Mouse (Mus musculus) splenic B cell, adult 2 months (primary cell): ENCODE data around the gene Tgm3.

Experiments
- DNase-seq: peaks from one replicate; pipeline ENCODE4 v3.0.0-alpha.2; 2011; ENCODE audit warnings: low read depth, low spot score
- H3K27me3 ChIP-seq: 2 replicates; pipeline ENCODE4 v1.6.1; 2012; ENCODE audit warnings: mild to moderate bottlenecking, low read length, moderate library complexity, mixed read lengths; ENCODE audit not compliant: control insufficient read depth, poor library complexity, insufficient read depth, severe bottlenecking
- H3K36me3 ChIP-seq: 2 replicates; pipeline ENCODE4 v1.6.1; 2012; ENCODE audit warnings: mild to moderate bottlenecking, low read length, moderate library complexity, mixed read lengths; ENCODE audit not compliant: control insufficient read depth, poor library complexity, insufficient read depth, severe bottlenecking

Tgm3 gene

GRCm38 (mm10) chr2:130036846-130037245 is 24.7 kb downstream of the Tgm3 start:
- no peaks in the 10 kb centered on the region for H3K27me3 ChIP-seq
- no peaks in the 10 kb centered on the region for H3K36me3 ChIP-seq
- DNase-seq: no peak

DNA sequence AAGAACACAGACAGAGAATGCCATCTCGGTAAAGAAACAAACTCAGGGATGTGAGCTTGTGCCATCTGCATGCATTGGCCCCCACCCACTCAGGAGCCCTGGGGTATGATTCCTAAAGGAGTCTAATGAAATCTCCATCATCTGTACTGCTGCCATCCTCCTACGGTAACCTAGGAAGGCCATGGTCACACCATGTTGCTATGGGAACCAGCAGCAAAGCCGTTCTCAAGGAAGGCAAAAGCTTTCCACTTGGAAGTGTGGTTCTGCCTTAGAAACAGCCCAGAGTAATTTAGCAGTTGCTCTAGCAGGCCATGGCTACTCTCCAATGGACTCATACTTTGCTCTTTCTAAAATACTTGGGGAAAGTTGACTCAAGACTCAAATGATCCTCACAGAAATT is 26.8 kb downstream of the Tgm3 start:
- Histone ChIP-seq H3K36me3 (no peaks in the 10 kb centered on the region), H3K27me3 (no peaks in the 10 kb centered on the region)
- DNase-seq: no peak

DNA sequence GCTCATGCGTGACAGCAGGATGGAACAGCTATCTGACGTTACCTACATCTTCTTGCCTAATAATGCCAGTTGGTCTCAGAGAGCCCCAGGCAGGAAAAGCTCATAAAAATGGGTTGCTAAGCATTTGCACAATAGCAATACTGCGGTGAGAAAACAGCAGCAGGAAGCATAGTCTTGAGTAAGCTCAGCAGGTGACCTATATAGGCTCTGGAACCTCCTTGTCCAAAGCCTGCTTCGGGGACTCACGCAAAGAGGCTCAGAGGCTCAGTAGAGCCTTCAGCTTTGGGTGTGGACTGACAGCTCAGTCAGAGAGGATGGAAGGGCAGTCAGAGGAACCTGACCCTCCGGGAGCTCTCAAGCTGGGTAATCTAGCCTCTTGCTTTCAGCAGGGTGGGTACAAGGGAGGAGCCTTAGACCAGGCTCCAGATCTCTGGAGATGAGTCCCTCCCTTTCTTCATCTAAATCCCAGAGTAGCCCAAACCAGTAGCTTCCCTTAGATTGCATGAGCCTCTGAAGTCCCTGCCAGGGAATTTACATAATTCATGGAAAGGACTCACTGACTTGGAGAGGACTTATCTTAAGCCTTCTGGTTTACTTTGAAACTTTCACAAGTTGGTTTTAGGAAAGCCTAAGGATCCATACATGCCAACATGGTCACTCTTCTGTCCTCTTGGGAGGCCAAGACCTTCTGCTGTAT is 28.2 kb downstream of the Tgm3 start:
- DNase-seq: no peak
- Histone ChIP-seq H3K27me3 (no peaks in the 10 kb centered on the region), H3K36me3 (no peaks in the 10 kb centered on the region)

GRCm38 (mm10) chr2:130043835-130044234 is 31.7 kb downstream of the Tgm3 start:
- Histone ChIP-seq H3K27me3 (no peaks in the 10 kb centered on the region; the same call in 1 of the 2 replicates), H3K36me3 (no peaks in the 10 kb centered on the region)
- no peak for DNase-seq

DNA sequence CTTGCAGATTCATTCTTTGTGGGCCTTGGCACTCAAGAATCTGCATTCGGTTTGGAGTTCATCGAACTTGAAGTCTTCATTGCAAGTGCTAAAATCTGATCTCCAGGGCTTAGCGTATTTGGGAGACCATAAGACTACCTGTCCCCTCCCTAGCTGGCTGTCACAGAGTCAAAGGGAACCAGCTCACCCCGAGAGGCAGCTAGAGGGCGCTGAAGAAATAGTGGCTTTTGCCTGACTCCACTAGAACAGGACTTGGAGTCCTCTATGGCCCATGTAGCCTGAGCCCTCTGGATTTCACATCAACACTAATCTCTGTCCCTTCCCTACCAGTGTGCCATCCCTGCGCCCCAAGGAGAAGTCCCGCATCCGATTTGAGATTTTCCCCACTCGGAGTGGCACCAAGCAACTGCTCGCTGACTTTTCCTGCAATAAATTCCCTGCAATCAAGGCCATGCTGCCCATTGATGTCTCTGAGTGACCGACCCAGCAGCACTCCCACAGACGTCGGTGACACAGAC is 35.8 kb downstream of the Tgm3 start:
- Histone ChIP-seq H3K27me3 (no peaks in the 10 kb centered on the region; the same call in 1 of the 2 replicates), H3K36me3 (no peaks in the 10 kb centered on the region)
- no peak for DNase-seq

DNA sequence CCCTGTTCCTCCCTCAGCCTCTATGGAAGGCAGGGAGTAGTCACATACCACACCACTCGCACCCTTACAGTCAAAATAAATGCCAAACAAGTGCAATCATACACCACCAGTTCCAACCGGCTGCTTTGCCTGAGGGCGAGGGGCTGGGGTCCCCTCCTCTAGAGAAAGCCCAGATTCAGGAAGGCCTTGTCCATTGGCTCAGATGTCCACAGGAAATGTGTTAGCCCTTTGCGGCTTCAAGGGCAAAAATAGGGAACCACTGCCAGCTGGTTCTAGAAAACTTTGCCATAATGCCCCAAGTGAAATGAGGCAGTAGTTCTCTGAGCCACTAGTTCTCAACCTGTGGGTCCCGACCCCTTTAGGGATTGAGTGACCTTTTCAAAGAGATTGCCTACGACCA is 36.6 kb downstream of the Tgm3 start:
- DNase-seq: no peak
- H3K27me3 ChIP-seq: no peaks in the 10 kb centered on the region; the same call in 1 of the 2 replicates
- H3K36me3 ChIP-seq: no peaks in the 10 kb centered on the region

DNA sequence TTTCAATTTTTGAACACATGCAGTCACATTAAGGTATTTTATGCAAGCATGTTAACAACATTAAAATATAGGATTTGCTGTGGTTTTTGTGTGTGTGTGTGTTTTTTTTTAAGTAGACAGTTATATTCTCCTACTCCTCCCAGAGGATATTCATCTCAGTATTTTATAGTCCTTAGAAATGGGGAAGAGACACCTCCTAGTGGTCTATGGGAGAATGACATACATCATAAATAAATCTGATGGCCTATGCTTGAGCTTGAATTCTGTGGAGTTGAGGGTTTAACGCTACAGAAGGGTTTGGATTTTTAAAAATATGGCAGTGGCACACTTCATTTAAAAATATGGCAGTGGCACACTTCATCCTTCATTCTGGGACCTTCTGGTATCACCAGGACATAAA is 46.0 kb downstream of the Tgm3 start:
- DNase-seq: peak; percentile 13
- Histone ChIP-seq H3K27me3 (no peaks in the 10 kb centered on the region), H3K36me3 (no peaks in the 10 kb centered on the region)

- Histone ChIP-seq H3K36me3 (no peaks in the 10 kb centered on the region), H3K27me3 (no peaks in the 10 kb centered on the region; the same call in 1 of the 2 replicates)
- peak; percentile 17 for DNase-seq
These were observed 56.1 kb downstream of the Tgm3 start for GRCm38 (mm10) chr2:130068228-130068627.

GRCm38 (mm10) chr2:130070396-130070795 is 58.2 kb downstream of the Tgm3 start:
- H3K36me3 ChIP-seq: no peaks in the 10 kb centered on the region
- H3K27me3 ChIP-seq: no peaks in the 10 kb centered on the region; the same call in 1 of the 2 replicates
- DNase-seq: no peak
